Mouse (Mus musculus) neural tube, embryonic 14.5 days (tissue): Measurements from ENCODE around the gene Fyb. TPM values are rescaled to one million over a fixed set of nuclear protein-coding genes. Genes with fewer than 3 reads are reported as not detected.

Experiments used
- ATAC-seq: fragments of 200-750 bp; cut with Nextera tagmentation; 2 replicates; pipeline ENCODE4 v1.8.0; 2017; ENCODE audit warnings: low read depth, mild to moderate bottlenecking, moderate TSS enrichment, moderate library complexity
- H3K27ac ChIP-seq: fragments of 300-500 bp; sonication (generic); 2 replicates; pipeline ENCODE4 v1.5.1; 2014; ENCODE audit warnings: low read depth, mild to moderate bottlenecking, control low read depth, low read length, moderate library complexity, mixed read lengths
- H3K27me3 ChIP-seq: fragments of 300-500 bp; sonication (generic); 2 replicates; pipeline ENCODE4 v1.6.1; 2014; ENCODE audit warnings: low read length; ENCODE audit not compliant: control insufficient read depth, insufficient read depth
- H3K36me3 ChIP-seq: fragments of 300-500 bp; sonication (generic); 2 replicates; pipeline ENCODE4 v1.6.1; 2014; ENCODE audit warnings: low read length, mixed read lengths; ENCODE audit not compliant: control insufficient read depth, insufficient read depth
- H3K4me1 ChIP-seq: fragments of 300-500 bp; sonication (generic); 2 replicates; pipeline ENCODE4 v1.6.1; 2014; ENCODE audit warnings: low read length; ENCODE audit not compliant: control insufficient read depth, insufficient read depth
- H3K4me2 ChIP-seq: fragments of 300-500 bp; sonication (generic); 2 replicates; pipeline ENCODE4 v1.6.1; 2014; ENCODE audit warnings: mild to moderate bottlenecking, low read depth, low read length, control low read depth
- H3K4me3 ChIP-seq: fragments of 300-500 bp; sonication (generic); 2 replicates; pipeline ENCODE4 v1.5.1; 2014; ENCODE audit warnings: low read depth, low read length, control low read depth, mixed read lengths
- H3K9ac ChIP-seq: fragments of 300-500 bp; sonication (generic); replicated peaks from 2 replicates; pipeline ENCODE4 v1.6.1; 2014; ENCODE audit warnings: low read depth, mild to moderate bottlenecking, control low read depth, low read length, mixed read lengths
- H3K9me3 ChIP-seq: fragments of 300-500 bp; sonication (generic); 2 replicates; pipeline ENCODE4 v1.6.1; 2016; ENCODE audit warnings: low read length; ENCODE audit not compliant: control insufficient read depth
- WGBS: fragments of 180-500 bp; shearing (Covaris S2); extraction: QIAGEN DNeasy Blood & Tissue Kit; methylation state at CpG from one replicate; pipeline ENCODE4 v1.1.7; 2014; 5-methylcytosine and 5-hydroxymethylcytosine counted together
- polyA plus RNA-seq: library from polyadenylated mRNA; unstranded; fragments of >200 nt; fragmentation: Nextera tagmentation; extraction: Ambion mirVana; gene quantifications from 2 replicates; pipeline ENCODE4 v1.2.1, GENCODE M21; 2014

The Fyb gene
- polyA plus RNA-seq, 1 experiment from 2014 or later = 2.3 TPM

DNA sequence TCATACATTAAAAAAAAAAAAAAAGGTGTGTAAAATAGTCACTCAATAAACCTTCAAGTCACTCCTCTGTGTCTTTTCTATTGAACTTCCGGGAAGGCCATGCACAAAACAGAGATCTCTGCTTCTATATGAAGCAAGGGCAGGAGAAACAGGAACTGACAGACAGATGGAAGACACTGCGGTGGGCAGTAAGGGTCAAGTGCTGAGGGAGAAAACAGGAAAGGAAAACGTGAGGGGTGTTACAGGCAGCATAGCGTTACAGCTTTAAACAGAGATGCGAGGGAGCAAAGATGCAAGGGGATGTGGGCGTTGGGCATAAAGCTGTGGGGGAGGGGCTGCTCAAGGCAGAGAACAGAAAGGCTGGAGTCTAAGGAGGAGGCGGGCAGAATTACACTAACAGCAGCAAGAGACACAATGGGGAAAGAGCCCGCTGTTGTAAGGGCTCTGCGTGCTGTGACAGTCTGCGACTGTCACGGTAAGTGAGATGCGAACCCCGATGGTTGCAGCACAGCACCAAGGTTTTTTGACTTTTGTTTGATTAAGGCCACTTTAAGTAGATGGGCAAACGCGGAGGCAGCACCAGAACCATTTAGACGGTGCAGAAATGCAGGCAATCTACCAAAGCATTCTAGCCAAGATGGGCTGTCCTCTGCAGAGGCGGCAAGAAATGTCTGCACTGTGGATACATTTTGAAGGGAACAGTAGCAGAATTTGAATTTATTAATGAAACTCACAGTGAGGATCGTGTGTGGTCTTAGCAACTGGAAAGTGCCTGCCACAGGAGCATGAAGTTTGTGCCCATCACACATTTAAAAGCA lies 101.9 kb downstream of the Fyb start:
- 11% methylated on average over 18 of the region's 18 CpGs for WGBS
- Histone ChIP-seq H3K27ac (no peak overlapping the region), H3K4me2 (peak overlapping the region; percentile 52), H3K27me3 (no peaks in the 10 kb centered on the region), H3K4me3 (peak overlapping the region; percentile 21), H3K9me3 (no peaks in the 10 kb centered on the region), H3K4me1 (peaks cover 7% of the 10 kb centered on the region; the same call in 1 of the 2 replicates), H3K36me3 (no peaks in the 10 kb centered on the region), H3K9ac (peak overlapping the region; percentile 53; the same call in 1 of the 2 replicates)
- peak; percentile 83 for ATAC-seq

DNA sequence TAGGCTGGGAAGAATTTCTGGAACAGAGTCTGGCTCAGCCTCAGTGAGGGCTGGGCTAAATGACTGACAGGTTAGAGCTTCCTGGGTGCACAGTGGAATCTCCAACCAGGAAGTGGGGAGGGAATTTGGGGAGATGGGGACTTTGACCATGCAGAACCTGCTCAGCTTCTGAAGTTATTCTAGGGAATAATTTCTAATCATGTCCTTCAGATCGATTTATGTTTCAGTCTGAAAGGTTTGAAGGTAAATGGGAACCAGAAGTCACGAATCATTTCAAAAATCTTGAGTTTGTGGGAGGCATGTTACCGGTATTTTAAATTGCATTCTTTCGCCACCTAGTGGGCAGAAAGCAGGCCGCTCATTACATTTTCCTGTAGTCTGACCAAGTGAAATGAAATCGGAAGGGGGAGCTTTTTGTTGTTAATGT lies 103.0 kb downstream of the Fyb start:
- 4% methylated on average over 6 of the region's 6 CpGs for WGBS
- H3K4me1 ChIP-seq = peaks cover 7% of the 10 kb centered on the region; the same call in 1 of the 2 replicates
- H3K27me3 ChIP-seq = no peaks in the 10 kb centered on the region
- peak overlapping the region; percentile 52; the same call in 1 of the 2 replicates for H3K4me2 ChIP-seq
- H3K9me3 ChIP-seq = no peaks in the 10 kb centered on the region
- no peak overlapping the region for H3K27ac ChIP-seq
- no peaks in the 10 kb centered on the region for H3K36me3 ChIP-seq
- no peak overlapping the region for H3K9ac ChIP-seq
- H3K4me3 ChIP-seq = no peak overlapping the region; the same call in 1 of the 2 replicates
- peak; percentile 60; the same call in 1 of the 2 replicates for ATAC-seq

DNA sequence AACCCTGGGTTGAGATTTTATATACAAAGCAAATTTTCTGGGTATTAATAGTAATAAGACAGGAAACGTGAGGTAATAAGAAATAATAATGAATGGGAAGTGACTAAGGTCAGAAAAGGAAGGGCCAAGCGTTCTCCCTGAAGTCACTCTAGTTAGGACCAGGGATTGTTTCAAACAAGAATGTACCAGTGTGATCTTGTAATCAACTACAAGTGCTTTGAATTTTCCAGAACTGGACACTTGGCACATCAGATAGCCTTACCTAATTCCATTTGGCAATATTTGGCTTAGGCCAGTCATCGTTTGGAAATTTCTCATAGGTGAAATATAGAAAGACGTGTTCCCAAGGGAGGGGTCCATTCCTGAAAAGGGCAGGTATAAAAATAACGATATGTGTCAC lies 103.5 kb downstream of the Fyb start:
- Histone ChIP-seq H3K9ac (no peak overlapping the region), H3K9me3 (no peaks in the 10 kb centered on the region), H3K36me3 (no peaks in the 10 kb centered on the region), H3K4me2 (no peak overlapping the region), H3K4me3 (no peak overlapping the region), H3K27ac (no peak overlapping the region), H3K27me3 (no peaks in the 10 kb centered on the region), H3K4me1 (peaks cover 7% of the 10 kb centered on the region; the same call in 1 of the 2 replicates)
- no peak for ATAC-seq
- 76% methylated on average over 5 of the region's 5 CpGs for WGBS

GRCm38 (mm10) chr15:6628431-6629077 lies 105.9 kb downstream of the Fyb start:
- H3K36me3 ChIP-seq = no peaks in the 10 kb centered on the region
- H3K27ac ChIP-seq = no peak overlapping the region
- WGBS = 91% methylated on average over 5 of the region's 6 CpGs
- H3K9ac ChIP-seq = no peak overlapping the region
- H3K4me3 ChIP-seq = no peak overlapping the region
- H3K4me1 ChIP-seq = peaks cover 7% of the 10 kb centered on the region; the same call in 1 of the 2 replicates
- H3K4me2 ChIP-seq = no peak overlapping the region
- no peaks in the 10 kb centered on the region for H3K9me3 ChIP-seq
- ATAC-seq = no peak
- no peaks in the 10 kb centered on the region for H3K27me3 ChIP-seq

GRCm38 (mm10) chr15:6629174-6629573 lies 106.5 kb downstream of the Fyb start:
- no peaks in the 10 kb centered on the region for H3K9me3 ChIP-seq
- H3K9ac ChIP-seq = no peak overlapping the region
- no peaks in the 10 kb centered on the region for H3K27me3 ChIP-seq
- no peak overlapping the region for H3K4me2 ChIP-seq
- H3K4me1 ChIP-seq = peaks cover 7% of the 10 kb centered on the region; the same call in 1 of the 2 replicates
- H3K36me3 ChIP-seq = no peaks in the 10 kb centered on the region
- no peak for ATAC-seq
- H3K27ac ChIP-seq = no peak overlapping the region
- H3K4me3 ChIP-seq = no peak overlapping the region
- WGBS = 85% methylated on average over 4 of the region's 4 CpGs

DNA sequence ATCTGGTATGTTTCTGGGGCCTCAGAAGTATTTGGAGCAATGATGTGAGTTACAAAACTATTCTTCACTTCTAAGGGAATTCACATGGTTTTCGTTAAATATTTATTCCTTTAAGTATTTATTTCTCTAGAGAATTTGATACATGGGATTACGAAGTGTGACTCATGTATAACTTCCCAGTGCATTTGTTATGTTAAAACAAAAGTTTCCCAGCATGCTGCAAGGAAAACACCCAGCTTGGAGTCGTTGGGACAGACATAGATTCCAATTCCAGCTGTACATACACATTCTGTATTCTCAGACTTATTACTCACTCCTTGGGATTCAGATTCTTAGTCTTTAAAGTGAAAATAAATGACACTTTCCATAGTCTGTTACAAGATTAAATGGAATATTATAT lies 112.8 kb downstream of the Fyb start:
- no peak for ATAC-seq

DNA sequence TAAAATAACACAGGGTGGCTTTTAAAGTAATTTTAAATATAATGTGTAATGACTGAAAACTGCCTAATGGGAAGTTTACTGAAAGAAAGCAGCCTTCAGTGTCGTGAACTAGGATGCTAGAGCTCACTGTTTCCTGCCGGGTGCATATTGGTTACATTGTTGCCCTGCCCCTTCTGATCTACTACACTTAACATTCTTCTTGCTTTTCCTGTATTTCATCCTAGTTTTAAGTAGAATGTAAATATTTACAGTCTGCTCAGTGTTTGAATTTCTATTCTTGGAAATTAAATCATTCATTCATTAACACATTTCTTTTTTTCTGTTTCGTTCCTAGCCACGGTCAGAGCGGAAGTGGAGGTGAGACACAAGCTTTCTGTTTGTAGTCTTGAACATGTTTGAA lies 119.6 kb downstream of the Fyb start:
- no peak for ATAC-seq
- WGBS = 79% methylated on average over 5 of the region's 5 CpGs
- no peak overlapping the region for H3K4me3 ChIP-seq

More for the DNA sequence above, 112.8 kb downstream of the Fyb start:
- WGBS = 77% methylated on average over 3 of the region's 3 CpGs
- H3K9ac ChIP-seq = no peak overlapping the region
- no peaks in the 10 kb centered on the region for H3K9me3 ChIP-seq
- no peak overlapping the region for H3K4me2 ChIP-seq
- H3K4me1 ChIP-seq = no peaks in the 10 kb centered on the region
- no peak overlapping the region for H3K27ac ChIP-seq
- no peaks in the 10 kb centered on the region for H3K36me3 ChIP-seq
- H3K27me3 ChIP-seq = no peaks in the 10 kb centered on the region
- H3K4me3 ChIP-seq = no peak overlapping the region

DNA sequence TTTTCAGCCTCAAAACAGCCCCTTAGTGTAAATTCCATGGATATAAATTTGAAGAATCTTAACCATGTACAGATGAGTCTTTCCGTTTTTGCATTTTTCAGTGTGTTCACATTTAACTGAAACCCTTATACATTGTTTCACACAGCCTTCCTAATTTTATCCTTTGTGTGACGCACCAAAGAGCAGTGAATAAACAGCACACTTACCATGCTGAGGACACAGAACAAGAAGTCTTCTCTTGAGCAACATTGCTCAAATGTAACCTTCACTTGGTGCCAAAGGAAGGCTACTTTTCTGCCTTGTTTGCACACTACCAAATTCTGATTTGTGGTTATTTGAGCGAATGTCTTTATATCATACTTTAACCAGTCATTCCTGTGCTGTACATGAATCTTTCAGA lies 122.8 kb downstream of the Fyb start:
- ATAC-seq = no peak
- Histone ChIP-seq H3K27me3 (no peaks in the 10 kb centered on the region), H3K9ac (no peak overlapping the region), H3K27ac (no peak overlapping the region), H3K9me3 (no peaks in the 10 kb centered on the region), H3K36me3 (no peaks in the 10 kb centered on the region), H3K4me1 (no peaks in the 10 kb centered on the region), H3K4me3 (no peak overlapping the region), H3K4me2 (no peak overlapping the region)
- WGBS = 92% methylated on average over 3 of the region's 3 CpGs

More for the DNA sequence above, 119.6 kb downstream of the Fyb start:
- no peaks in the 10 kb centered on the region for H3K27me3 ChIP-seq
- no peak overlapping the region for H3K9ac ChIP-seq
- no peaks in the 10 kb centered on the region for H3K4me1 ChIP-seq
- no peak overlapping the region for H3K4me2 ChIP-seq
- H3K9me3 ChIP-seq = no peaks in the 10 kb centered on the region
- no peaks in the 10 kb centered on the region for H3K36me3 ChIP-seq
- no peak overlapping the region for H3K27ac ChIP-seq

- H3K27me3 ChIP-seq = no peaks in the 10 kb centered on the region
- no peaks in the 10 kb centered on the region for H3K36me3 ChIP-seq
- H3K9me3 ChIP-seq = no peaks in the 10 kb centered on the region
- H3K4me1 ChIP-seq = no peaks in the 10 kb centered on the region
- no peak overlapping the region for H3K9ac ChIP-seq
- WGBS = 97% methylated on average over 1 of the region's 1 CpGs
- no peak overlapping the region for H3K4me3 ChIP-seq
- H3K27ac ChIP-seq = no peak overlapping the region
- no peak overlapping the region for H3K4me2 ChIP-seq
- no peak for ATAC-seq
Observed at GRCm38 (mm10) chr15:6647066-6647465, 124.4 kb downstream of the Fyb start.
